Mouse (Mus musculus): ENCODE data around the gene Pcif1.

GRCm38 (mm10) chr2:164868491-164868890, 10.6 kb upstream of the Pcif1 start:
- TF ChIP-seq POLR2A (IDR thresholded peaks at IDR 0.05; ENCODE audit: low read depth, low read length): no peak
- TF ChIP-seq RAD21 (IDR thresholded peaks at IDR 0.05; ENCODE audit: low read depth, low read length): no peak
- TF ChIP-seq CTCF (conservative IDR thresholded peaks at IDR 0.05 in 1 of 2, IDR thresholded peaks at IDR 0.05 in 1 of 2; ENCODE audit: low read depth in 2 of 2, low read length in 2 of 2): no peak
- no peak for TF ChIP-seq CHD2 (IDR thresholded peaks at IDR 0.05; ENCODE audit: low read length)
- no peak for TF ChIP-seq ETS1 (conservative IDR thresholded peaks at IDR 0.05; ENCODE audit: low read depth, low read length)
- TF ChIP-seq MAX (IDR thresholded peaks at IDR 0.05; ENCODE audit: low read length): no peak
- TF ChIP-seq NELFE (IDR thresholded peaks at IDR 0.05; ENCODE audit: low read depth, low read length): no peak
- TF ChIP-seq ZC3H11A (IDR thresholded peaks at IDR 0.05; ENCODE audit: low read depth, low read length): no peak
- TF ChIP-seq BHLHE40 (IDR thresholded peaks at IDR 0.05; ENCODE audit: low read depth, low read length): no peak
- TF ChIP-seq EP300 (IDR thresholded peaks at IDR 0.05; ENCODE audit: low read length): peak; percentile 64
- no peak for TF ChIP-seq KAT2A (IDR thresholded peaks at IDR 0.05; ENCODE audit: insufficient replicate concordance, low read length)
- TF ChIP-seq SIN3A (IDR thresholded peaks at IDR 0.05; ENCODE audit: low read length): no peak
- no peak for TF ChIP-seq POLR2AphosphoS2 (IDR thresholded peaks at IDR 0.05; ENCODE audit: low read depth, low read length)

Measured in CH12.LX (cell line).